Mouse (Mus musculus): Measurements from ENCODE around the gene Map3k6.

- TF ChIP-seq EP300 (IDR thresholded peaks at IDR 0.05; ENCODE audit: insufficient read depth, low read depth, low read length) = no peak
- TF ChIP-seq CTCF (IDR thresholded peaks at IDR 0.05) = no peak
- no peak for TF ChIP-seq POLR2A (IDR thresholded peaks at IDR 0.05; ENCODE audit: insufficient read depth, low read depth, low read length)
These were observed 29.7 kb upstream of the Map3k6 start for GRCm38 (mm10) chr4:133210788-133211390.

Measured in heart, adult 2 months (tissue).